Mouse (Mus musculus) liver, adult 2 months (tissue): ENCODE measurements around the gene Zfp831. TPM values are rescaled to one million over a fixed set of nuclear protein-coding genes. Genes with fewer than 3 reads are reported as not detected.

Source experiments
- DNase-seq: peaks from one replicate; pipeline ENCODE4 v3.0.0-alpha.2; 2011; ENCODE audit warnings: low read depth, low spot score; ENCODE audit errors: extremely low read depth
- H3K27ac ChIP-seq: fragments of 200-500 bp; replicated peaks from 2 replicates; pipeline ENCODE4 v1.5.1; 2012; ENCODE audit warnings: low read depth, mild to moderate bottlenecking, control low read depth, inconsistent platforms, low read length; ENCODE audit not compliant: insufficient read depth
- H3K27me3 ChIP-seq: fragments of 200-500 bp; 2 replicates; pipeline ENCODE4 v1.6.1; 2012; ENCODE audit warnings: mild to moderate bottlenecking, moderate library complexity, low read length, inconsistent platforms; ENCODE audit not compliant: control insufficient read depth, insufficient read depth
- H3K36me3 ChIP-seq: fragments of 200-500 bp; 2 replicates; pipeline ENCODE4 v1.6.1; 2012; ENCODE audit warnings: low read length, inconsistent platforms; ENCODE audit not compliant: control insufficient read depth, insufficient read depth
- H3K4me1 ChIP-seq: fragments of 200-500 bp; 2 replicates; pipeline ENCODE4 v1.6.1; 2011; ENCODE audit warnings: low read length; ENCODE audit not compliant: control insufficient read depth, insufficient read depth
- H3K4me3 ChIP-seq: fragments of 200-500 bp; 2 replicates; pipeline ENCODE4 v1.5.1; 2011; ENCODE audit warnings: low read depth, mild to moderate bottlenecking, control low read depth, low read length, moderate library complexity; ENCODE audit not compliant: insufficient read depth
- H3K79me2 ChIP-seq: fragments of 200-500 bp; 2 replicates; pipeline ENCODE4 v1.6.1; 2012; ENCODE audit warnings: inconsistent platforms, mild to moderate bottlenecking, low read length, moderate library complexity; ENCODE audit not compliant: control insufficient read depth, insufficient read depth
- H3K9ac ChIP-seq: fragments of 200-500 bp; 2 replicates; pipeline ENCODE4 v1.6.1; 2012; ENCODE audit warnings: low read depth, mild to moderate bottlenecking, control low read depth, inconsistent platforms, low read length
- CTCF ChIP-seq: fragments of 200-500 bp; IDR thresholded peaks from 2 replicates; pipeline ENCODE4 v1.5.1; 2011; ENCODE audit warnings: low read depth, low read length, control low read depth
- POLR2A ChIP-seq: fragments of 200-500 bp; IDR thresholded peaks from 2 replicates; pipeline ENCODE4 v1.6.1; 2011; ENCODE audit warnings: low read length, control low read depth; ENCODE audit not compliant: insufficient read depth; ENCODE audit errors: extremely low read depth
- WGBS: fragments of 180-500 bp; shearing (Covaris S2); methylation state at CpG from one replicate; pipeline ENCODE4 v1.1.7; 2018; 5-methylcytosine and 5-hydroxymethylcytosine counted together
- polyA plus RNA-seq: library from polyadenylated mRNA; depleted of rRNA; stranded (reverse); fragments of >200 nt; gene quantifications from 2 replicates; pipeline ENCODE4 v1.2.3, GENCODE M21; 2012; rRNA removed
- total RNA-seq: library from RNA; depleted of rRNA; stranded (reverse); fragments of >200 nt; gene quantifications from 2 replicates; pipeline ENCODE4 v1.2.3, GENCODE M21; 2014; rRNA removed

Zfp831 gene
- 0.09 and 0.13 TPM in 2 replicates for total RNA-seq
- 0.04 and 0.06 TPM in 2 replicates for polyA plus RNA-seq

GRCm38 (mm10) chr2:174643448-174644144 is at the start of gene Zfp831:
Gene Zfp831 (plus strand): TSS chr2:174643534.
- 85% methylated on average over 18 of the region's 18 CpGs for WGBS
- Histone ChIP-seq H3K4me3 (no peak within 1 kb of the TSS), H3K4me1 (no peaks in the 10 kb centered on the region), H3K27me3 (no peaks in the 10 kb centered on the region), H3K36me3 (no peaks in the 10 kb centered on the region), H3K9ac (no peak within 1 kb of the TSS), H3K27ac (no peak within 1 kb of the TSS), H3K79me2 (no peaks in the 10 kb centered on the region)
- no peak for DNase-seq
- TF ChIP-seq POLR2A (no peak), CTCF (no peak)

- no peaks in the 10 kb centered on the region for H3K79me2 ChIP-seq
- no peak overlapping the region for H3K9ac ChIP-seq
- WGBS = 87% methylated on average over 9 of the region's 9 CpGs
- TF ChIP-seq CTCF (no peak), POLR2A (no peak)
- no peaks in the 10 kb centered on the region for H3K4me1 ChIP-seq
- no peak overlapping the region for H3K27ac ChIP-seq
- no peaks in the 10 kb centered on the region for H3K36me3 ChIP-seq
- no peak for DNase-seq
- no peaks in the 10 kb centered on the region for H3K27me3 ChIP-seq
- no peak overlapping the region for H3K4me3 ChIP-seq
These were observed 48.4 kb upstream of the Zfp831 start for GRCm38 (mm10) chr2:174594965-174595364.

- Histone ChIP-seq H3K27me3 (no peaks in the 10 kb centered on the region), H3K36me3 (no peaks in the 10 kb centered on the region), H3K9ac (no peak overlapping the region), H3K79me2 (no peaks in the 10 kb centered on the region), H3K4me1 (no peaks in the 10 kb centered on the region), H3K4me3 (no peak overlapping the region), H3K27ac (no peak overlapping the region)
- 17% methylated on average over 2 of the region's 2 CpGs for WGBS
- DNase-seq = peak; percentile 8
- no peak for TF ChIP-seq POLR2A
- TF ChIP-seq CTCF = no peak
These were observed 47.7 kb upstream of the Zfp831 start for GRCm38 (mm10) chr2:174595611-174596010.

- Histone ChIP-seq H3K36me3 (no peaks in the 10 kb centered on the region), H3K27ac (no peak overlapping the region), H3K4me1 (no peaks in the 10 kb centered on the region), H3K79me2 (no peaks in the 10 kb centered on the region), H3K4me3 (no peak overlapping the region), H3K27me3 (no peaks in the 10 kb centered on the region), H3K9ac (no peak overlapping the region)
- DNase-seq = no peak
- no peak for TF ChIP-seq POLR2A
- no peak for TF ChIP-seq CTCF
- WGBS = 94% methylated on average over 15 of the region's 15 CpGs
These were observed 46.9 kb upstream of the Zfp831 start for GRCm38 (mm10) chr2:174596457-174596856.

- Histone ChIP-seq H3K9ac (no peak overlapping the region), H3K27ac (no peak overlapping the region), H3K4me1 (no peaks in the 10 kb centered on the region), H3K27me3 (no peaks in the 10 kb centered on the region), H3K36me3 (no peaks in the 10 kb centered on the region), H3K4me3 (no peak overlapping the region), H3K79me2 (no peaks in the 10 kb centered on the region)
- WGBS = 62% methylated on average over 12 of the region's 12 CpGs
- no peak for DNase-seq
- no peak for TF ChIP-seq POLR2A
These were observed 44.9 kb upstream of the Zfp831 start for GRCm38 (mm10) chr2:174598451-174598850.

GRCm38 (mm10) chr2:174599071-174599635 is 44.2 kb upstream of the Zfp831 start:
- Histone ChIP-seq H3K36me3 (no peaks in the 10 kb centered on the region), H3K79me2 (no peaks in the 10 kb centered on the region), H3K9ac (no peak overlapping the region), H3K27ac (no peak overlapping the region), H3K27me3 (no peaks in the 10 kb centered on the region), H3K4me3 (no peak overlapping the region), H3K4me1 (no peaks in the 10 kb centered on the region)
- WGBS = 82% methylated on average over 9 of the region's 9 CpGs
- DNase-seq = no peak
- TF ChIP-seq CTCF (no peak), POLR2A (no peak)
